Comparison of ENCODE assay signal across 9 mouse cellular contexts in genomic region chr2:31482914-31483575, GRCm38 (mm10). TPM values are rescaled to one million over a fixed set of nuclear protein-coding genes. Genes with fewer than 3 reads are reported as not detected.
DNase-seq lines count a peak whose midpoint lies in the region; ATAC-seq and TF ChIP-seq lines count a peak whose summit lies in the region.
"Had no signal": no experiment of that assay in that cellular context is flagged by ENCODE, and none has a peak within 500 bp of the region (broad histone marks: within the 10 kb centered on the region; RNA-seq: fewer than 3 reads in every experiment).

No protein-coding gene starts in this region.

- H3K4me2 ChIP-seq in CH12.LX (ENCODE audit: insufficient read depth, low read depth, poor library complexity, severe bottlenecking), result no peak overlapping the region
- no peak overlapping the region for H3K4me2 ChIP-seq in heart, embryonic 16.5 days (ENCODE audit: low read depth, low read length)
- H3K4me2 ChIP-seq in liver, embryonic 13.5 days, result no peak overlapping the region
- no peak overlapping the region for H3K4me2 ChIP-seq in neural tube, embryonic 13.5 days
- H3K4me2 ChIP-seq: liver, embryonic 15.5 days had no signal

- WGBS in heart, embryonic 16.5 days, result 30% methylated on average over 8 of the region's 8 CpGs
- WGBS in liver, embryonic 13.5 days (ENCODE audit: insufficient replicate concordance), result 29% methylated on average over 8 of the region's 8 CpGs
- 24% methylated on average over 8 of the region's 8 CpGs for WGBS in neural tube, embryonic 13.5 days

- TF ChIP-seq EP300 in CH12.LX (IDR thresholded peaks at IDR 0.05; ENCODE audit: low read length), result no peak

- DNase-seq in CH12.LX (ENCODE audit: extremely low read depth), result peak; percentile 90
- peak; percentile 63 for DNase-seq in c-Kit-negative CD71-positive TER-119-positive erythroid progenitor cells, embryonic 14.5 days (ENCODE audit: low read depth, low spot score)
- peak; percentile 60 for DNase-seq in fibroblast of lung, adult 2 months (ENCODE audit: low read depth)
- DNase-seq in kidney, postnatal 14 days, result peak; percentile 88
- DNase-seq in liver, embryonic 13.5 days, result peak; percentile 58
- peak; percentile 49 for DNase-seq in telencephalon, adult 2 months (ENCODE audit: low read depth, low spot score)

- 0 out of 4 replicates have a peak, but pooled peaks cover 0 to 5% of the 10 kb centered on the region in 2 experiments for H3K4me1 ChIP-seq in CH12.LX (ENCODE audit: control insufficient read depth in 1 of 2, insufficient read depth in 2 of 2)
- no peaks in the 10 kb centered on the region for H3K4me1 ChIP-seq in heart, embryonic 16.5 days (ENCODE audit: control insufficient read depth, insufficient read depth, low read length)
- no peaks in the 10 kb centered on the region for H3K4me1 ChIP-seq in liver, embryonic 13.5 days (replicated peaks)
- H3K4me1 ChIP-seq in neural tube, embryonic 13.5 days (replicated peaks), result peaks cover 22% of the 10 kb centered on the region
- H3K4me1 ChIP-seq: liver, embryonic 15.5 days had no signal

- ATAC-seq in heart, embryonic 16.5 days (replicated peaks; ENCODE audit: extremely low read depth, insufficient read depth, low FRiP score), result peak; percentile 73
- peak; percentile 45; the same call in 1 of the 2 replicates for ATAC-seq in liver, embryonic 13.5 days (ENCODE audit: low read depth)
- ATAC-seq in neural tube, embryonic 13.5 days (ENCODE audit: low read depth), result peak; percentile 80

- TF ChIP-seq RAD21 in CH12.LX (IDR thresholded peaks at IDR 0.05; ENCODE audit: low read depth, low read length), result peak; percentile 98

- no peaks in the 10 kb centered on the region for H3K9me3 ChIP-seq in CH12.LX (replicated peaks; ENCODE audit: low read length)
- H3K9me3 ChIP-seq in heart, embryonic 16.5 days (replicated peaks; ENCODE audit: control insufficient read depth, low read length), result no peaks in the 10 kb centered on the region
- H3K9me3 ChIP-seq in liver, embryonic 13.5 days (replicated peaks), result no peaks in the 10 kb centered on the region
- H3K9me3 ChIP-seq in neural tube, embryonic 13.5 days, result no peaks in the 10 kb centered on the region
- H3K9me3 ChIP-seq: liver, embryonic 15.5 days had no signal

- H3K79me2 ChIP-seq in CH12.LX (replicated peaks; ENCODE audit: control insufficient read depth, extremely low read depth, insufficient read depth, poor library complexity, severe bottlenecking), result no peaks in the 10 kb centered on the region

- H3K36me3 ChIP-seq in CH12.LX (replicated peaks in 1 of 2; ENCODE audit: control insufficient read depth in 1 of 2, insufficient read depth in 1 of 2, low read length in 1 of 2), result peaks cover 29 to 97% of the 10 kb centered on the region in 2 experiments
- no peaks in the 10 kb centered on the region for H3K36me3 ChIP-seq in heart, embryonic 16.5 days (ENCODE audit: control insufficient read depth, insufficient read depth)
- peaks cover 39% of the 10 kb centered on the region for H3K36me3 ChIP-seq in liver, embryonic 13.5 days
- no peaks in the 10 kb centered on the region for H3K36me3 ChIP-seq in neural tube, embryonic 13.5 days

- H3K27me3 ChIP-seq in CH12.LX (replicated peaks), result no peaks in the 10 kb centered on the region
- H3K27me3 ChIP-seq in heart, embryonic 16.5 days (ENCODE audit: control insufficient read depth, insufficient read depth, low read length), result peaks cover 10% of the 10 kb centered on the region
- no peaks in the 10 kb centered on the region for H3K27me3 ChIP-seq in liver, embryonic 13.5 days
- peaks cover 92% of the 10 kb centered on the region for H3K27me3 ChIP-seq in neural tube, embryonic 13.5 days
- H3K27me3 ChIP-seq: liver, embryonic 15.5 days had no signal

- no peak for TF ChIP-seq POLR2A in CH12.LX (IDR thresholded peaks at IDR 0.05; ENCODE audit: low read depth, low read length)

- H3K9ac ChIP-seq in CH12.LX (ENCODE audit: insufficient read depth, low read depth), result no peak overlapping the region
- no peak overlapping the region for H3K9ac ChIP-seq in heart, embryonic 16.5 days (ENCODE audit: low read length)
- no peak overlapping the region for H3K9ac ChIP-seq in liver, embryonic 13.5 days
- no peak overlapping the region for H3K9ac ChIP-seq in neural tube, embryonic 13.5 days
- H3K9ac ChIP-seq: liver, embryonic 15.5 days had no signal

- H3K4me3 ChIP-seq in CH12.LX (replicated peaks in 1 of 3; ENCODE audit: low read depth in 2 of 3, low read length in 2 of 3, poor library complexity in 1 of 3), result no peak overlapping the region
- no peak overlapping the region for H3K4me3 ChIP-seq in heart, embryonic 16.5 days (ENCODE audit: low read length)
- no peak overlapping the region for H3K4me3 ChIP-seq in liver, embryonic 13.5 days (replicated peaks)
- no peak overlapping the region for H3K4me3 ChIP-seq in neural tube, embryonic 13.5 days
- H3K4me3 ChIP-seq: liver, embryonic 15.5 days had no signal

- peak; percentile 85 to 97 for TF ChIP-seq CTCF in CH12.LX (conservative IDR thresholded peaks at IDR 0.05 in 1 of 2, IDR thresholded peaks at IDR 0.05 in 1 of 2; ENCODE audit: low read depth in 2 of 2, low read length in 2 of 2)

- no peak overlapping the region for H3K27ac ChIP-seq in CH12.LX (ENCODE audit: insufficient read depth, low read depth)
- no peak overlapping the region for H3K27ac ChIP-seq in heart, embryonic 16.5 days (ENCODE audit: low read length)
- no peak overlapping the region for H3K27ac ChIP-seq in liver, embryonic 13.5 days
- no peak overlapping the region for H3K27ac ChIP-seq in neural tube, embryonic 13.5 days (replicated peaks)
- H3K27ac ChIP-seq: liver, embryonic 15.5 days had no signal

- in situ Hi-C loops in CH12.LX (cut with MboI; ENCODE audit: low pct_ligation_motif_present, low pct_unique_long_range_greater_than_20kb, low sequenced_read_pairs), result loop anchor here (5.0 to 25.0 kb wide), 2 partner anchors 169 to 304 kb away; no protein-coding TSS in a partner anchor

- dilution Hi-C loops in CH12.LX (cut with MboI; ENCODE audit: extremely low pct_ligation_motif_present, extremely low pct_unique_long_range_greater_than_20kb, low sequenced_read_pairs), result no loop called here

TF ChIP-seq in CH12.LX, 34 proteins besides CTCF, POLR2A, EP300 and RAD21:
- no peak for TF ChIP-seq JUN (IDR thresholded peaks at IDR 0.05; ENCODE audit: insufficient read depth, low read depth, low read length)
- TF ChIP-seq SMC3 (IDR thresholded peaks at IDR 0.05; ENCODE audit: low read depth, low read length), result peak; percentile 92
- TF ChIP-seq HCFC1 (IDR thresholded peaks at IDR 0.05; ENCODE audit: low read depth, low read length), result no peak
- TF ChIP-seq ZC3H11A (IDR thresholded peaks at IDR 0.05; ENCODE audit: low read depth, low read length), result peak; percentile 76
- peak; percentile 21; the same call in 1 of the 2 replicates for TF ChIP-seq ELF1 (IDR thresholded peaks at IDR 0.05; ENCODE audit: low read depth, low read length)
- no peak for TF ChIP-seq MAX (IDR thresholded peaks at IDR 0.05; ENCODE audit: low read length)
- peak; percentile 68; the same call in 1 of the 2 replicates for TF ChIP-seq MYC (IDR thresholded peaks at IDR 0.05; ENCODE audit: low read depth, low read length)
- peak; percentile 15; the same call in 1 of the 2 replicates for TF ChIP-seq IRF4 (IDR thresholded peaks at IDR 0.05; ENCODE audit: low read depth, low read length)
- peak; percentile 99 for TF ChIP-seq MAFK (IDR thresholded peaks at IDR 0.05; ENCODE audit: insufficient replicate concordance, low read length)

RNA-seq across cellular contexts. Expression of gene Ass1, which starts 13.0 kb away (rescaled TPM):
- 45.1 and 64.4 TPM in 2 replicates for total RNA-seq in CH12.LX (2012; rRNA removed)
- total RNA-seq in CH12.LX (2014; rRNA removed), result 87.8 and 97.4 TPM in 2 replicates
- 204 and 211 TPM in 2 replicates for polyA plus RNA-seq in CH12.LX (2012; ENCODE audit: insufficient read length, low read depth)
- polyA plus RNA-seq in heart, embryonic 16.5 days (2015; fragmentation: Nextera tagmentation; extraction: Ambion mirVana), result 11.8 and 15.5 TPM in 2 replicates
- 75.3 and 87.1 TPM in 2 replicates for polyA plus RNA-seq in liver, embryonic 13.5 days (2015; fragmentation: Nextera tagmentation; extraction: Ambion mirVana)
- 12.5 and 14.8 TPM in 2 replicates for polyA plus RNA-seq in neural tube, embryonic 13.5 days (2015; fragmentation: Nextera tagmentation; extraction: Ambion mirVana)
